Mouse (Mus musculus) fat pad, adult 2 months (tissue): Measurements from ENCODE around the gene Cdc42ep1.
A peak's percentile ranks its signal among the peaks of the same experiment; 100 is the strongest.
"Not testable (repeated sequence)": the region's sequence is repeated elsewhere in the genome, so short reads cannot be mapped to it uniquely, and the experiment has no call there.

Experiments
- DNase-seq: peaks from one replicate; pipeline ENCODE4 v3.0.0-alpha.2; 2011; ENCODE audit warnings: low read depth, low spot score; ENCODE audit errors: extremely low read depth

The Cdc42ep1 gene

GRCm38 (mm10) chr15:78846805-78847204 is 4.4 kb downstream of the Cdc42ep1 start:
- DNase-seq = not testable (repeated sequence)

DNA sequence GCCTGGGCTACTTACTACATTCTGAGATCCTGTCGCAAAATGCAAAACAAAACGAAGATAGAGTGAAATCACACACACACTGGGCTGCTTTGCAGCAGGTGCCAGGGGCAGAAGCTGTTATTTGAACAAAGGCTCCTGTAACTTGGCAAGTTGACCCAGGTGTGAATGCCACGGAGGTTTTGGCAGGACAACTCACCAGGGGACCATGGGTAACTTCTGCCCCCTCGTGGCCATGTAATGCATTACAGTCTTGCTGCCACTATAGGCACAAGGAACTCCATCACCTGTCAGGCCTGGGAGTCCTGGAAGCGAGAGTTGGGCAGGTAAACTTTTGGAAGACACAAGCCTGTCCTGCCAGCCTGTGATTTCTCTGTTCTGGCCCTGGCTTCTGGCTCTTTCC is 6.0 kb downstream of the Cdc42ep1 start:
- DNase-seq = no peak

GRCm38 (mm10) chr15:78849485-78849884 is 7.1 kb downstream of the Cdc42ep1 start:
- DNase-seq = no peak

GRCm38 (mm10) chr15:78850059-78850824 is 7.8 kb downstream of the Cdc42ep1 start:
- DNase-seq = no peak

GRCm38 (mm10) chr15:78850944-78851343 is 8.5 kb downstream of the Cdc42ep1 start:
- DNase-seq = no peak

- DNase-seq = no peak
Measured at GRCm38 (mm10) chr15:78851505-78852153, 9.2 kb downstream of the Cdc42ep1 start.

GRCm38 (mm10) chr15:78855303-78855965 is 13.0 kb downstream of the Cdc42ep1 start, which contains the start of gene Lgals2:
Lgals2 (minus strand) TSS chr15:78855529.
- no peak for DNase-seq

DNA sequence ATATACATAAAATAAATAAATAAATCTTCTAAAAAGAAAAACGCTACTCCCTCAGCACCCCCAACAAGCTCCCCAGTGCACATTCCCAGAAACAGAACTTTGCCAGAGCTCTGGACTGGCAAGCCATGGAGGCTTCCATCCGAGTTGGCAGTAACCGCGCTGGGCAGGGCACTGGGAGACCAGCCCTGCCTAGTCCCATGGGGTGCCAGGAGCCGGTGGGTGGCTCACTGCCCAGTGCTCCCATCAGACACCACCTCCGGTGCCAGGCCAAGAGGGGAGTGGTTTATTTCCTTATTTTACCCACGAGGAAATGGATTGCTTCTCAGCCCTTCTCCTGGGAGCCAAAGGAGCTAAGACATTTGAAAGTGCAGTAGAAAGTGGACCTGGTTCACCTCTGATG is 14.6 kb downstream of the Cdc42ep1 start:
- no peak for DNase-seq

- no peak for DNase-seq
Measured at GRCm38 (mm10) chr15:78859311-78859710, 16.9 kb downstream of the Cdc42ep1 start.

- no peak for DNase-seq
Measured at GRCm38 (mm10) chr15:78859714-78860113, 17.3 kb downstream of the Cdc42ep1 start.

GRCm38 (mm10) chr15:78862280-78862679 is 19.9 kb downstream of the Cdc42ep1 start:
- DNase-seq = no peak

DNA sequence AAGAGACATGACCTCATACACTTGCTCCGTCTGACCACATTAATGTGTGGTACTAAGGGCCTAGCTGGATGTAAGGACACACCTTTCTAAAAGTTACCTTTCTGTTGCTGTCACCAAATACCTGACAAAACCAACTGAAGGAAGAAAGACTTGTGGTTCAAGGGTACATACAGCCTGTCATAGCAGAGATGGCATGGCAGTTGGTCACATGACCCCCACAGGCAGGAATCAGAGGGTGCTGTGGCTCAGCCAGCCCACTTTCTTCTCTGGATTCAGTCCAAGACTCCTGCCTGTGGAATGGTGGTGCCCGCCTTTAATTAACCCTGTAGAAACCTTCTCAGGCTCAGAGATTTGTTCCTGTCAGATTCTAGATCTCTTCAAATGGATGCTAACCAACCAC is 20.7 kb downstream of the Cdc42ep1 start:
- no peak for DNase-seq

DNA sequence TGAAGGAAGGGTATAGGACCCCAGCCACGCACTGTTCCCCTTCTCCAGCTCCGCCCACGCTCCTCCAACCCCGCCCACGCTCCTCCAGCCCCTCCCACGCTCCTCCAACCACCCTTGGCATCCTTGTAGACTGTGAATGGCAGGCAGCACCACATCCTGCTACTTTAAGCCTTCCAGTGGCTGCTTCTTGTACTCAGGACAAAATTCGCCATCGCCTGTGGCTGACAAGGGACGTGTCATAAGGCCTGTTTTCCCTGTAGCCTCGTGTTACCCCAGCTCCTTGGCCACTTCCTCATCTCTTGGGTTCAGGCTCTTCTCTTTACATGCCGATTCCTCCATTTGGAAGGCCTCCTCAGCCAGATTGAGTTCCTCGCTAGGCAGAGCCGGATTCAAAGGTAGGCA is 21.4 kb downstream of the Cdc42ep1 start:
- DNase-seq = no peak

- no peak for DNase-seq
Measured at GRCm38 (mm10) chr15:78868398-78868797, 26.0 kb downstream of the Cdc42ep1 start.

DNA sequence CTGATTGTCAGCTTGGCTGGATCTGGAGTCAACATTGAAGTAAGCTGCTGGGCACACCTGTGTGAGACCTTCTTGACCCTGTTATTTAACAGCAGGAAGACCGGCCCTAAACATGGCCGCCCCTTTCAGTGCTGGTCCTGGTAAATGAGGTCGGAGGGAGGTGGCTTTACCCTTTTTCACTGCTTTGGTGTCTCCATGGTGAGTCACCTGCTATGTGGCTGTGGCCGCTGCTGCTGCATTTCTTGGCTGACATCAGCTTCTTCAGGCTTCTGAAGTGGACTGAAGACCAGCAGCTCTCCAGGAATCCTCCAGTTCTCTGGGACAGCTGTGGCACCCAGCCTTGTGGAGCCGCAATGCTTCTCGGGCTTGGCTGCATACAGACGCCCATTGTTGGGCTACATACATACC is 26.4 kb downstream of the Cdc42ep1 start:
- DNase-seq = no peak

DNA sequence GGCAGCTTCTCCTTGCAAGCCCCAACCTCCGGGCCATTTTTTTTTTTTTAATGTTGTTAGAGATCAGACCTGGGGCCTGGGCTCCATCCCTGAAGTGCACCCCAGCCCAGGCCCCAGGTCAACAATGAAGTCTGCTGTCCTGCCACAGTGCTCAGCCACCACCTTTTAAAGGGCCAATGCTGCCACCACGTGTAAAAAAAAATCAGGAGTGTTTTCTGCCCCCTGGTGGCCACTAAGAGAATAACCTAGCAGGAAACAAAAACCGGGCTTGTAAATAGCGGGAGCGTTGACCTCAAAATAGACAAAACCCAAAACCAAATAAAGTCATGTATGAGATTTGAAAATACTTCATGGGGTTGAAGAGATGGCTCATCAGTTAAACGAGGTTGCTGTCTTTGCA is 27.4 kb downstream of the Cdc42ep1 start:
- no peak for DNase-seq

- DNase-seq = peak; percentile 96
Measured at GRCm38 (mm10) chr15:78872021-78872608, 29.7 kb downstream of the Cdc42ep1 start.

DNA sequence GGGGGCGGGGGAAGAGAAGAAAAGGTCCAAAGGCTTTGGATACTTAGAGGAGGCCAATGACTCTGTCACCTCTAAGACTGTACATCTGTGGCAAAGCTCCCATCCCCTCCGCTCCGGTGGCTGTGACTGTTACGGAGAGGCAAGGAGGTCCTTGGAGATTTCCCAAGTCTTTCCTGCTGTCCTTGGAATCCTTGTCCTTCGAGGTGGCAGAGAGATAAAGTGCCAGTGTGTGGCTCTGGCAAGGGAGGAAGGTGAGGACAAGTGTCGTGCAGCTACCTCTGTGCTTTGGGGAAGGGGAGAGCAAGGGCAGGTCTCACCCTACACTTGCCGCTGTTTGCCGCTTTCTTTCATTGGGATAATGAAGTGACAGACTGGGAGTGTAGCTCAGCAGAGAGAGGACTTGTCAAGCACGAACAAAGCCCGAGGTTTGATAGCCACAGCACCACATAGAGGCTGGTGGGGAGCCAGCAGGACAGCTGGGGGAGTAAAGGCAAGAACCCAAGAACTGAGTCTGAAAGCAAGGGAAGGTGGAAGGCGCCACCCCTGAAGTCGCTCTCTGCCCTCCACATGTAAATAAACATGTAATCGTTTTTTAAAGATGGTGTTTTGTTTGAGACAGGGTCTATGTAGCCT is 31.5 kb downstream of the Cdc42ep1 start:
- DNase-seq = no peak

DNA sequence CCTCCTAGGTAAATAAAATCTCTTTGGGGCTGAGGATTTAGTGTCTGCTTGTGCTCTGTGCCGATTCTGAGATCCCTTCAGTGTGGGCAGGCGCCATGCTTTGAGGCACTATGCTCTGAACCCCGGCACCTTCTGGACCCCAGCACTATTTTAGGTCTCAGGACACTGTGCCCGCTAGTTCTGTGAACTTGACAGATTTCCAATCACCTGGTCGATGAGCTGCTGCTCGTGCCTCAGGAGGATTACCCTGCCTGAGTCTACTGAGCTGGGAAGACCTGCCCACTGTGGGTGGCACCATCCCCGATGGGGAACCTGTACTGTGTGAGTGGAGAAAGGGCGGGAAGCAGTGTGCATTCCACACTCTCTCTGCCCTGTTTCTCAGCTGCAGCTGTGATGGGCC is 32.6 kb downstream of the Cdc42ep1 start:
- DNase-seq = no peak

- no peak for DNase-seq
Measured at GRCm38 (mm10) chr15:78875537-78875936, 33.1 kb downstream of the Cdc42ep1 start.

DNA sequence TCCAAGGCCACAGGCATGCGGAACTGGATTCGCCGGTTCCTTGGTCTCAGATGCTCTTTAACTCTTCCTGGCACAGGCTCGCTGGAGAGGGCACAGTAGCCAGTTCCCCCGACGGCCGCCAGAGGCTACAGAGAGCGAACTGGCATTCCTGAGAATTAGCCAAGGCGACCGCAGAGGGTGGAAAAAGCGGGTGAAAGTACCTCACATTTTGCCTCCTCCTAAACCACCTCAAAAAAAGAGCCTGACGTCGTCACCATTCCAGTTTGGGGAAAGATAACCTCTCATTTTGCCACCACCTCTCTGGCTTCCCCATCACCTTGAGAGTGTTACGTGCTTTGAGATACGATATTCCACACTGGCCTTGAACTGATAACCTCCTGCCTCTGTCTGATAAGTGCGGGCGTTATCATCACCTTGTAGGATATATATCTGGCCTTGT is 33.9 kb downstream of the Cdc42ep1 start:
- DNase-seq = peak; percentile 96
